Mouse (Mus musculus) small intestine, adult 2 months (tissue): Measurements from ENCODE around the gene Slc15a3.

ENCODE experiments used
- CTCF ChIP-seq: fragments of 200-500 bp; IDR thresholded peaks from 2 replicates; pipeline ENCODE4 v1.5.1; 2012; ENCODE audit warnings: low read depth, mild to moderate bottlenecking, control low read depth, inconsistent platforms, low read length, moderate library complexity, mixed read lengths; ENCODE audit not compliant: insufficient replicate concordance, insufficient read length; ENCODE audit errors: extremely low read depth
- POLR2A ChIP-seq: fragments of 200-500 bp; IDR thresholded peaks from 2 replicates; pipeline ENCODE4 v1.6.1; 2012; ENCODE audit warnings: low read depth, mild to moderate bottlenecking, control low read depth, inconsistent platforms, low read length, moderate library complexity

GRCm38 (mm10) chr19:10904927-10905727 is 65.6 kb downstream of the Slc15a3 start:
- no peak for TF ChIP-seq CTCF
- no peak for TF ChIP-seq POLR2A
